Mouse (Mus musculus) cerebellum, postnatal 4 days (tissue): ENCODE measurements at regions not wholly inside any gene's neighbourhood (a gene's known extent, or its start where the extent isn't known, plus 50 kb on each side); places are given as distances from the start of the nearest gene placed in this dataset.

Experiments
- DNase-seq, 2 experiments: peaks; one replicate each; pipeline ENCODE4 v3.0.0; 2022; ENCODE audit warnings: low spot score in 2 of 2, mixed read lengths in 1 of 2

DNA sequence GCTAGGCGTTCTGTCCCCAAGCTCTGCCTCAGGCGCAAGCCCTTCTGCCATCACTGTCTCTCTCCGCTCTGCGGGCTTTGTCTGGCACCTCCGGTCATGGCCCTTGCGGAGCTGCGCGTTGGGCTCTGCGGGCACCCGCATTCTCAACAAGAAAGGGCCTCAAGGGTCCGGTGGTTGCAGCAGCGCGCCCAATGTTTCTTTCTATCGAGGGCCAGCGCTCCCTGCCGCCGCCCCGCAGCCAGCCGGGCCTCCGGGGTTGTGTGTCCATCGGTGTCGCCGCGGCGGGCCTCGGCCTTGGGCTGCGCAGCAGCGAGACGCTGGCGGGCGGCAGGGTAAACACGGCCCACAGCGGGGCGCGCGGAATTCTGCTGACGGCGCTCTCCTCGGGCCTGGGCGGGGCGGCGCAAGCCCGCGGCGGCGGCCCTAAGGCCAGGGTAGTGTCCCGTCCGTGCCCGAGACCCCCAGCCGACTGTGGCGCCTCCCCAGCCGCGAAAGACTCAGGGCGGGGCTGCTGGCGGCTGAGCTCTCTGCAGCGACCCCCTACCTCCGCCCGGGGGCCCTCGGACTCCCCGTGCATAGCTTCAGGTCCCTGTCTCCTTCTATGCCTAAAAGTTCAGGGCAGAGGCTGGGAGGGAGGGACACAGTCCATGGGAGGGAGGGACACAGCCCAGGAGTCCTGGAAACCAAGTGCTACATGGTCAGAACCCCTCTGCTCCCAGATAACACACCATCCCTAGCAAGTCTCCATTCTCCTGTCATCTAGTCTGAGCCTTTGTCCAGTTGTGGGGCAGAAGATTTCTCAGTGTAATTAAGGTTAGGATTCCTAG, 80.9 kb downstream of the Efnb1 start:
- peak in 1 of 2 experiments; percentile 30 for DNase-seq

DNA sequence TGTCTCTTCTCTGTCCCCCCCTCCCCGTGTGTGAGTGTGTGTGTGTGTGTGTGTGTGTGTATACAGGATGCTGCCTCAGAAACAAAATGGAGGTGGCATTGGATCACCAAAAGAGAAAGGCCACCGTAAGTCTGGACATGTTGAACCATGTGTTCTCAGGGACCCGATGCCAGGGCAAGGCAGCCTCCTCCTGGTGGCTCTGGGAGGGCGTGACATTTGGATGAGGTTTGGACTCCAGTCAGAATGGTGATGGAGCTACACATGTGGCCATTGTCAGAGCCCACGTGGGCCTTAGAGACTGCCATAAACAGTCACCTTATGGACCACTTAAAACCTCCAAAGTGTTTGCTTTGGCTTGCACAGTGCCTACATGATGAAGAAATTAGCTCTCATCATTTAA, 80.0 kb downstream of the Efnb1 start:
- no peak for DNase-seq

DNA sequence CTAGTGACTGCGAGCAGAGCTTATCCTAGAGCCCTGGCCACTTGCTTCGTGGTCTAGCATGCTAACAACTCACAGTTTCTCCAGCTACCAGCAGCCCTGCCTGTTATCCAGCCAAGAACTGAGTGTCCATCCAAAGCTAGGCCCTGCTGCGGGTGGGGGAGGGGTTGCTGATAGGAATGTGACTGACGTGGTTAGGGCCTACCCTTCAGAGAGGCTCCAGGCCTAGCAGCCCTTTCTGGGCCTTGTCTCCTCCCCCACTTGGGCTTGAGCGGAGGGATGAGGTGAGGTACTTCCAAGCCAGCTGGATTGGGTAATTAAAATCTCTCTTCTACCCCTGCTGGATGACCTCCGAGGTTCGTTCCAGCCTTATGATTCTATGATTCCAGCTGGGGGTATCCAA, 79.2 kb downstream of the Efnb1 start:
- DNase-seq = no peak

DNA sequence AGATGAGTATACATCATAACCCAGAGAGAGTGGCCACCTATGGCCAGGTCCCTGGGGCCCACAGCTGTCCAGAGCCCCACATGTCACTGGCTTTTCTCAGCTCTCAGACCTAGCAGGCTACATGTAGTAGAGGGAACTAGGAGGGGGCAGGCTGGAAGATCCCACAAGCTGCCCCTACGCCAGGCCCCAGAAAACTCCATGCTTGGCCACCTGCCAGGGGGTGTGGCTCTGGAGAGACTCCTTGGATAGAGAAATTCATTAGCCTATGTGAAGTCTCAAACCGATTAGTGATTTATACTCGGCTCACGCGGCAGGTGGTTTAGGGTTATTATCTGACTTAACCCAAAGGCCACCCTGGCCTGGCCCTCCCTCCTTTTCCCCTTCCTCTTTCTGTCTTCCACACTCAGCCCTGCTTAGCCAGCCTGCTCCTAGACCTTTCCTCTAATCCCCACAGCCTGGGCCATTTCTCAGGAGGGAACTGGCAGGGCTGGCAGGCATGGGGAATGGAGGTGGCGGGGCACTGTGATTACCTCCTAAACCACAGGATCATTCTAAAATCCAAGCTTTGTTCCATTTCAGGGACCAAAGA, 77.7 kb downstream of the Efnb1 start:
- peak in 1 of 2 experiments; percentile 24 for DNase-seq

DNA sequence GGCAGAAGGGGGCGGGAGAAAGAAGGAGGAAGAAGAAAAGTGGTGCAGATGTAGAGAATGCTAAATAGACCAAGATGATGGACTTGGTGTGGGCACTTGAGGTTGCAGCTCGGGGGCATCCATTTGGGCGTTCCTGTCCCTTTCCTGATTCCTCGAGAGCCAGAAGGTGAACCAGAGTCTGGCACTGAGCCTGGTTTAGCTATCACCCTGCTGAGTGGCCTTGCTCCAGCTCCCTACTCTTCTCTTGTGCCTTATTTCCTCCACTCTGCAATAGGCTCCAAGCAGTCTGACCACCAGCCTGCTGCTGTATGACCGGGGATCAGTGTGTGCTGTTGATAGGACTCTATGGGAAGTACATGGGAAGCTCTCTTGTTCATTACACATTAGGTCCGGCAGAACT, 68.1 kb downstream of the Efnb1 start:
- no peak for DNase-seq

DNA sequence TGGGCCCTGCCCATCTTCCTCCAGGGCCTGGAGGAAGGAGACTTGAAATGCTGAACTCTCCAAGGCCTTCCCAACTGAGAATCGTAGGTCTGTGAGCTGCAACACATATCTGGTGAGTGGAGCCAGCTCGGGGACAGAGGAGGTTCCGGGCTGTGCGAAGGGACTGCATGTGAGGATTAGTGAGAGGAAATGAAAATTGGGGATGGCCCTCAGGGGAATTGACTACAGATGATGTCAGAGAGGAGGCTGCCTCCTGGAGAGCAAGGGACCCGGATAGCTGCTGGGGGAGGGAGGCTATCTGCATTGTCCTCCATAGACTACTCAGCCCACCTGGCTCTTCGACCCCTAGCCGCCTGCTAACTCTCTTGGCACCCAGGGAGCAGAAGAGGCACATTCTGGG, 65.2 kb downstream of the Efnb1 start:
- DNase-seq = no peak

DNA sequence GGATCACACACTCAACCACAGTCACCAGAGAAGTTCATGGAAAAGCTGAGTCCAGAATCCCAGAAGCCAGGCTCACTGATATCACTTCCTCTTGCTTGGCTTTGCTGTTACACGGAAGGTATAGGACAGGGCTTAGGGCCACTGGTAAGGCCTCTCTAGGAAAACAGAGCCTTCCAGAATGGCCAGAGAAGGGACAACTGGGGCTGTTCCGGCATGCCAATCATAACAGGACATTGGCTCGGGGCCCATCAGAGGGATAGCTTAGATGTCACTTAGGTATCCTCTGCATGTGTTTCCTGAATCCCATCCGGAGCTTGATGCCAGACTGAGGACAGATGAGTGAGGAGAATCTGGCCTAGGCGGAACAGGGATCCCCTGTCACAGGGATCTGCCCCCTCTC, 63.7 kb downstream of the Efnb1 start:
- DNase-seq = no peak

DNA sequence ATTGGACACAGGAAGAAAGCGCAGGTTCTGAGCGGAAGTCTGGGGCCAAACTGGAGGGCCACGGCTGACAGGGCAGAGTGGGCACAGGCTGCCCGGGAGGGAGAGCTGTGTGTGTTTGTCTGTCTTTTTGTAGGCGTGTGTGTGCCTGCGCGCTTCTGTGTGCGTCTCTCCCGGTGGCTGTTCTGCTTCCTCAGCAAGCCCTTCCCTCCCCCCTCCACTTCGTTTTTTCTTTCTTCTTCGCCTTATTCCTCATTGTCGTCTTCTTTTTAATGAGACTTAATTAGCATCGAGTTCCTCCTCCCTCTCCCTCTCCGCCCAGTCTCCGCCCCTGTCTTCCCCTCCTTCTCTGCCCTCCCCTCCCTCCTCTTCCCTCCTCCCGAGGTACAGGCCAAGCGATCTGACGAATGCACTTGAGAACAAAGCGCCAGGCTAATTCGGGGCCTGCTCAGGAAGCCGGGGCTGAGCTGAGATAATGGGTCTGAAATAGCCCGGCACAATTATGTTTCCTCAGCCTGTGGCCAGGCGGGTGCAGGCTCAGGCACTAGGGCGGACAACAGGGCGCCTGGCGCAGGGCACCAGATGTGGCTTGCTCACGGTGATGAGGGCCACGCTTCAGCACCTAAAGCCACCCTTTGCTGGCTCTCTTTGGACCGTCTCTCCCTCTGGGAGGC, 63.2 kb downstream of the Efnb1 start:
- peak in 1 of 2 experiments; percentile 29 for DNase-seq
